Mouse (Mus musculus) heart, postnatal 0 days (tissue): Measurements from ENCODE around the gene Dyrk3.

ENCODE experiments used
- CTCF ChIP-seq: IDR thresholded peaks from 2 replicates; pipeline ENCODE4 v1.5.1; 2016; ENCODE audit warnings: antibody characterized with exemption, control low read depth, low read depth
- EP300 ChIP-seq: IDR thresholded peaks from 2 replicates; pipeline ENCODE4 v1.6.1; 2016; ENCODE audit warnings: antibody characterized with exemption, low read depth

DNA sequence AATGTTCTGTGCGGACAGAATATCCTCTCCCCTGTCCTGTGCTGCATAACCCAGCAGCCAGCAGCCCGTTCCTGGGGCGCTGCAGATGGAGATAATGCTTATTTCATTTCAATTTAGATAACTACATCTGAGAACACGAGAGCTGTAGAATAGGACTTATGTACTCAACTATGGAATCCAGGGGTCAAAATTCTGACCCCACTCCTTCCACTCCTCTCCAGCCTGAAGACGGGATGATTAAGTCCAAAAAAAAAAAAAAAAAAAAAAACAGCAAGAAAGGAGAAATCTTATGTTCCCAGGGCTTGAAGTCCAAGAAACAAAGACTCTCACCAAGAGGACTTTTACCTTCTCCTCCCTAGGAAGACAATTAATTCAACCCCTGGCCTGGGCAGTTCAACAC lies 55.0 kb downstream of the Dyrk3 start:
- TF ChIP-seq EP300, result no peak
- no peak for TF ChIP-seq CTCF
